Mouse (Mus musculus) spleen, adult 2 months (tissue): ENCODE data around the gene Thsd7a. TPM values are rescaled to one million over a fixed set of nuclear protein-coding genes. Genes with fewer than 3 reads are reported as not detected.

ENCODE experiments used
- DNase-seq, 2 experiments: peaks; one replicate each; pipeline versions ENCODE4 v3.0.0 to v3.0.0-alpha.2; 2012 to 2021; ENCODE audit warnings: low spot score in 2 of 2, low read depth in 1 of 2
- H3K27ac ChIP-seq: fragments of 200-500 bp; 2 replicates; pipeline ENCODE4 v1.5.1; 2012; ENCODE audit warnings: low read length, inconsistent platforms; ENCODE audit not compliant: insufficient read depth
- H3K27me3 ChIP-seq: fragments of 200-500 bp; 2 replicates; pipeline ENCODE4 v1.6.1; 2012; ENCODE audit warnings: mild to moderate bottlenecking, moderate library complexity, low read length, inconsistent platforms; ENCODE audit not compliant: control insufficient read depth, insufficient read depth
- H3K36me3 ChIP-seq: fragments of 200-500 bp; 2 replicates; pipeline ENCODE4 v1.6.1; 2012; ENCODE audit warnings: mild to moderate bottlenecking, low read length, inconsistent platforms; ENCODE audit not compliant: control insufficient read depth, insufficient read depth
- H3K4me1 ChIP-seq: fragments of 200-500 bp; 2 replicates; pipeline ENCODE4 v1.6.1; 2011; ENCODE audit warnings: inconsistent platforms; ENCODE audit not compliant: control insufficient read depth, insufficient read depth, insufficient read length
- H3K4me3 ChIP-seq: fragments of 200-500 bp; 2 replicates; pipeline ENCODE4 v1.5.1; 2011; ENCODE audit warnings: mild to moderate bottlenecking, inconsistent platforms; ENCODE audit not compliant: insufficient read depth, insufficient read length; ENCODE audit errors: extremely low read depth
- CTCF ChIP-seq: fragments of 200-500 bp; IDR thresholded peaks from 2 replicates; pipeline ENCODE4 v1.5.1; 2011; ENCODE audit warnings: mild to moderate bottlenecking, inconsistent platforms; ENCODE audit not compliant: insufficient read depth, insufficient read length, insufficient replicate concordance; ENCODE audit errors: extremely low read depth
- POLR2A ChIP-seq: fragments of 200-500 bp; IDR thresholded peaks from 2 replicates; pipeline ENCODE4 v1.6.1; 2011; ENCODE audit warnings: low read depth, low read length, inconsistent platforms
- WGBS: fragments of 180-500 bp; shearing (Covaris S2); methylation state at CpG from one replicate; pipeline ENCODE4 v1.1.7; 2018; 5-methylcytosine and 5-hydroxymethylcytosine counted together
- polyA plus RNA-seq: library from polyadenylated mRNA; depleted of rRNA; stranded (reverse); fragments of >200 nt; gene quantifications from 2 replicates; pipeline ENCODE4 v1.2.3, GENCODE M21; 2012

The Thsd7a gene
- polyA plus RNA-seq, 1 experiment = 0.79 TPM

GRCm38 (mm10) chr6:12397776-12398522 lies 351.3 kb downstream of the Thsd7a start:
- 90% methylated on average over 8 of the region's 8 CpGs for WGBS
- H3K27ac ChIP-seq = no peak overlapping the region
- no peak overlapping the region for H3K4me3 ChIP-seq
- no peaks in the 10 kb centered on the region for H3K36me3 ChIP-seq
- no peak for DNase-seq
- TF ChIP-seq CTCF = no peak
- no peak for TF ChIP-seq POLR2A
- H3K4me1 ChIP-seq = no peaks in the 10 kb centered on the region
- H3K27me3 ChIP-seq = no peaks in the 10 kb centered on the region

- TF ChIP-seq POLR2A (no peak), CTCF (no peak)
- WGBS = 15% methylated on average over 2 of the region's 2 CpGs
- no peaks in the 10 kb centered on the region for H3K27me3 ChIP-seq
- H3K4me1 ChIP-seq = no peaks in the 10 kb centered on the region
- H3K36me3 ChIP-seq = no peaks in the 10 kb centered on the region
- DNase-seq = no peak
- no peak overlapping the region for H3K4me3 ChIP-seq
- H3K27ac ChIP-seq = no peak overlapping the region
Measured at GRCm38 (mm10) chr6:12393574-12394380, 355.4 kb downstream of the Thsd7a start.

- TF ChIP-seq POLR2A (no peak), CTCF (no peak)
- WGBS = 81% methylated on average over 1 of the region's 1 CpGs
- Histone ChIP-seq H3K4me1 (no peaks in the 10 kb centered on the region), H3K27ac (no peak overlapping the region), H3K4me3 (no peak overlapping the region), H3K27me3 (no peaks in the 10 kb centered on the region), H3K36me3 (no peaks in the 10 kb centered on the region)
- no peak for DNase-seq
Measured at GRCm38 (mm10) chr6:12386731-12387130, 362.5 kb downstream of the Thsd7a start.

GRCm38 (mm10) chr6:12385591-12385990 lies 363.6 kb downstream of the Thsd7a start:
- Histone ChIP-seq H3K4me3 (no peak overlapping the region), H3K27me3 (no peaks in the 10 kb centered on the region), H3K4me1 (no peaks in the 10 kb centered on the region), H3K27ac (no peak overlapping the region), H3K36me3 (no peaks in the 10 kb centered on the region)
- WGBS = 71% methylated on average over 3 of the region's 3 CpGs
- TF ChIP-seq CTCF (no peak), POLR2A (no peak)
- DNase-seq = no peak

GRCm38 (mm10) chr6:12381136-12381778 lies 368.0 kb downstream of the Thsd7a start:
- no peak for DNase-seq
- Histone ChIP-seq H3K4me1 (no peaks in the 10 kb centered on the region), H3K27me3 (no peaks in the 10 kb centered on the region), H3K36me3 (no peaks in the 10 kb centered on the region), H3K4me3 (no peak overlapping the region), H3K27ac (no peak overlapping the region)
- WGBS = 88% methylated on average over 6 of the region's 6 CpGs
- no peak for TF ChIP-seq POLR2A
- TF ChIP-seq CTCF = no peak

GRCm38 (mm10) chr6:12380717-12381116 lies 368.5 kb downstream of the Thsd7a start:
- no peak overlapping the region for H3K4me3 ChIP-seq
- DNase-seq = no peak
- H3K36me3 ChIP-seq = no peaks in the 10 kb centered on the region
- no peaks in the 10 kb centered on the region for H3K27me3 ChIP-seq
- H3K27ac ChIP-seq = no peak overlapping the region
- TF ChIP-seq CTCF (no peak), POLR2A (no peak)
- 92% methylated on average over 2 of the region's 2 CpGs for WGBS
- H3K4me1 ChIP-seq = no peaks in the 10 kb centered on the region
